Mouse (Mus musculus): ENCODE measurements around the gene Tet3. TPM values are rescaled to one million over a fixed set of nuclear protein-coding genes. Genes with fewer than 3 reads are reported as not detected.

Tet3 gene
- polyA plus RNA-seq, 1 experiment, result 15.4 TPM

DNA sequence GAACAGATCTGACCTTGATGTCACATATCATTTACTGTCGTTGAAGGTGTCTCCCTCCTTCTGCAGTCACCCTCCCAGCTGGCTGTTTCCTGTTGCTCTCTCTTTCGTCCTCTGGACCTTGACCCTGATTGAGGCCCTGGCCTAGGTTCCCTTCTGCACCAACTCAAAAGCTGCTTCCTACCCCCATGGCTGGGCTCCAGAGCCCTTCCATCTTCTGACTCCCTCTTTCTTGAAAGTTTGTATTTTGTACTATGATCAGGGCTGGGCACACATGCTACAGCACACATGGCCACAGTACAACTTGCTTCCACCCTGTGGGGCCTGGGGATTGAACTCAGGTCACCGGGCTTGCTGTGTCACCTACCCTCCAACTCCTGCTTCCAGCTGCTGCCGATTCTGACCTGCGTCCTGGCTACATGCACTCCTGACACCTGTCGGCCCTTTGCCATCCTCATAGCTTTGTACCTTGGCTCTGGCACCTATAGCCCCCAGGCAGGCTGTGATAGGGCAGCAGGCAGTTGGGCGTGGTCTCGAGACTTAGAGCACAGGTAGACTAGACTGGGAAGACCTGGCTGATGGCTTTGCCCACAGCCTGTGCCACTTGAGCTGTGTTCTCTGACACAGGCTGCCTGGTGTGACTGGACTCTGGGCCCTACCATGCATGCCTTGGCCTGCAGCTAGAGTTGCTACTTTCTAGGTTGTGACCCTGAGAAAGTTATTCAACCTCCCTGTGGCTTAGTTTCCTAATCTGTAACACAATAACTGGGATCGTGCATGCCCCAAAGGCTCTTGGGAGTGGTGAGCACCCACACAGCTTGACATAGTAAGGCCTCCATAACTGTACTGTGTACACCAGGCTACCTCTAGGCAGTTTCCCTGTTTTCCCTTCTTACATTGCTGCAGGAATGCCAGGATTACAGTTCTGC, 103.8 kb downstream of the Tet3 start:
- no peak overlapping the region for H3K4me3 ChIP-seq (ENCODE audit: low read depth, low read length)
- peaks cover 21% of the 10 kb centered on the region; the same call in 1 of the 2 replicates for H3K4me1 ChIP-seq (ENCODE audit: control insufficient read depth, insufficient read depth, insufficient read length, low read length)
- peaks cover 24% of the 10 kb centered on the region for H3K36me3 ChIP-seq (ENCODE audit: control insufficient read depth, insufficient read depth, low read length)
- no peak for TF ChIP-seq CTCF (IDR thresholded peaks at IDR 0.05; ENCODE audit: extremely low read depth, insufficient read length, insufficient replicate concordance, low read depth, low read length)
- no peak for TF ChIP-seq POLR2A (IDR thresholded peaks at IDR 0.05; ENCODE audit: low read depth, low read length)
- 29% methylated on average over 9 of the region's 9 CpGs for WGBS
- no peaks in the 10 kb centered on the region for H3K27me3 ChIP-seq (ENCODE audit: control insufficient read depth, insufficient read depth, low read length)
- peak overlapping the region; percentile 61 for H3K27ac ChIP-seq (ENCODE audit: insufficient read depth, low read depth, low read length)

DNA sequence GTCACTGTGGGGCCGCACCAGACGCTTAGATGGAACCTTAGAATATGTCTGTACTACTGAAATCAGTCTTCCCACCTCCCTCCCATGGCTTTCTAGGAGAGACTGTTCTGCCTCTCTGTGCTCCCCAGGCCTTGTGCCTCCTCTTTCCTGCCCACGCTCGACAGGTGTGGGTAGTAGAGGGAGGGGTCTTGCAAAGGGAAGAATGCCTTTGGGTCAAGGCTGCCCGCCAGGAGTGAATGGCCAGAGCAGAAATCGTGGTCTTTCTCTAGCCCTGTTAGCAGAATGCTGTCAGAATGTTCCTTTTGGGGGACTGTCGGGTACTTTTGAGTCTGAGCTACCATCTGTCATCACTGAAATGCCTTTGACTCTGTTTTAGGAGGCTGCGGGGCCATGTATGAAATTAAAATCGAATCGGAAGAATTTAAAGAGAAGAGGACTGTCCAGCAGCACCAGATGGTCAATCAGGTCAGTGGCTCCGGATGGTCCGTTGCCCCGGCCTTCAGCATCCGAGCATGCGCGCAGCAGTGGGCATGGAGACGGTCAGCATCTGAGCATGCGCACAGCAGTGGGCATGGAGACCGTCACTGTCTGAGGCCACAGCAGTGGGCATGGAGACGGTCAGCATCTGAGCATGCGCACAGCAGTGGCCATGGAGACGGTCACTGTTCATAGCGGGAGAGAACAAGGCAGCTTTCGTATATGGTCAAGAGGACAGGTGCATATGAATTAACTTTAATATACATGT, 106.0 kb downstream of the Tet3 start:
- H3K27ac ChIP-seq (ENCODE audit: insufficient read depth, low read depth, low read length), result no peak overlapping the region
- peaks cover 22% of the 10 kb centered on the region; the same call in 1 of the 2 replicates for H3K4me1 ChIP-seq (ENCODE audit: control insufficient read depth, insufficient read depth, insufficient read length, low read length)
- no peak overlapping the region for H3K4me3 ChIP-seq (ENCODE audit: low read depth, low read length)
- TF ChIP-seq CTCF (IDR thresholded peaks at IDR 0.05; ENCODE audit: extremely low read depth, insufficient read length, insufficient replicate concordance, low read depth, low read length) (no peak), POLR2A (IDR thresholded peaks at IDR 0.05; ENCODE audit: low read depth, low read length) (no peak)
- H3K36me3 ChIP-seq (ENCODE audit: control insufficient read depth, insufficient read depth, low read length), result peaks cover 12% of the 10 kb centered on the region
- 94% methylated on average over 24 of the region's 24 CpGs for WGBS
- H3K27me3 ChIP-seq (ENCODE audit: control insufficient read depth, insufficient read depth, low read length), result no peaks in the 10 kb centered on the region

DNA sequence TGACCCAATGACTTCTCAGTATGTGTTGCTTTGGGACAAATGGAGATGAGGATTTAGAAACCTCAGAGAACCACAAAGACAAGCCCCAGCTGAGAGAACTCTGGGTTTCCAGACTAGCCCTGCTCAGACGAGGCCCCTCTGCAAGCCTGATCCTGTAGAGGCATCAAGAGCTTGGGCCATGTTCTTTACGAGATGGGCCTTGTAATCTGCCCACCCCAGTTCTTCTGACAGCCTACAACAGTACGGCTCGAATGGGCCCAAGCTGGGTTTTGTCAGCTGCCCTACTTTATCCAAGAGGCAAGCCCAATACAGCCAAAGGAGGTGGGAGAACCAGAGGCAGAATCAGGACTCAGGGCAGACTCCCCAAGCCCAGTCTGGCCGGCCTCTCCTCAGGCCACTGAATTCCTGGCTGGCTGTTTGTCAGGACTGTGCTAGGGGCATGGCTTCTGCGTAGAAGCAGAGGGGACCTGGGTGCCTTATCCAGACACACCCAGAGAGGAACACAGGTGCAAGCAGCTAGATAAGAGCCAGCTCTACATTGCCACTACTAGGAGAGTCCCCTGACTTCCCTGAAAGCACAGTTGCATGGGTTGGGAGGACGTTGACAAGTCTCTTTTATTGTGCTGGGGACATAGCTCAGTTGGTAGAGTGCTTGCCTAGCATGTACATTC, 107.3 kb downstream of the Tet3 start:
- TF ChIP-seq CTCF (IDR thresholded peaks at IDR 0.05; ENCODE audit: extremely low read depth, insufficient read length, insufficient replicate concordance, low read depth, low read length) (no peak), POLR2A (IDR thresholded peaks at IDR 0.05; ENCODE audit: low read depth, low read length) (no peak)
- Histone ChIP-seq H3K4me1 (ENCODE audit: control insufficient read depth, insufficient read depth, insufficient read length, low read length) (peaks cover 22% of the 10 kb centered on the region; the same call in 1 of the 2 replicates), H3K27me3 (ENCODE audit: control insufficient read depth, insufficient read depth, low read length) (no peaks in the 10 kb centered on the region), H3K4me3 (ENCODE audit: low read depth, low read length) (no peak overlapping the region), H3K27ac (ENCODE audit: insufficient read depth, low read depth, low read length) (no peak overlapping the region), H3K36me3 (ENCODE audit: control insufficient read depth, insufficient read depth, low read length) (peaks cover 15% of the 10 kb centered on the region)
- WGBS, result 28% methylated on average over 7 of the region's 7 CpGs

DNA sequence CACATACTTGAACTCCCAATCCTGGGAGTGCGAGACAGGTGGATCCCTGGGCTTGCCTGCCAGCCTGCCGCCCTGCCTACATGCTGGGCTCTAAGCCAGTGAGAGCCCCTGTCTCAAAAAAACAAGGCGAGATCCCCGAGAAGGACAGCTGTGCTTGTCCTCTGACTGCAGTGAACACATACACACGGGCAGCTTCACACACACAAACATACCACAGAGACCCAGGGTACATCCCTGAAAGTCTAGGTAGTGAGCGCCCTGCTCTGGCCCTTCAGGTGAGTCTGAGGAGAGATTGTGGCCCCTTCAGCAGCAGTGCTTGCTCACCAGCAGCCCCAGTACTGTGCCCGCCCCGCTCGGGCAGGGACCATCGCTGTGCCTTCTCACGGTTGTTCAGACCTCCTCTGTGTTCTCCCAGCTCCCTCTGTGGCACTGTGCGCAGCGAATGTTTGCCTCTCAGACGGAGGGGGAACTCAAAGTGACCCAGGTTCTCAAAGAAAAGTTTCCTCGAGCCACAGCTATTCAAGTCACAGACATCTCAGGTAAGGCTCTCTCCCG, 108.0 kb downstream of the Tet3 start:
- TF ChIP-seq CTCF (IDR thresholded peaks at IDR 0.05; ENCODE audit: extremely low read depth, insufficient read length, insufficient replicate concordance, low read depth, low read length) (no peak), POLR2A (IDR thresholded peaks at IDR 0.05; ENCODE audit: low read depth, low read length) (no peak)

DNA sequence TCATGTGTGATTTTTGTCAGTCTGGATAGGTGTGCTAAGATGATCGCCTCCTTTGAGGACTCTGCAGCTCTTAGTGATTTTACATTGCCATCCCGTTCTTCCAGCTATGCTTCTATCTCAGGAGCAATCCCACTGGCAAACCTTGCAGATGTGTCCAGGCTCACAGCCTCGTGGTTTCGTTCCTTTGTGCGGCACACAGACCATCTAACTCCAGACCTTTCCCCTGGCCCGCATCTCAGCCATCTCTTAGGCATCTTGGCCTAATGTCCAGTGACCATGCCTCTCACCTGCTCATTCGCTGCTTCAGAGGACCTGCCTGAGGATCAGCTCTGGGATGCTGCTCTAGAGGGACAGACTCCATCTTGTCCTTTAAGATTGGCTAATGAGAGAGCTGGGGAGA, 108.7 kb downstream of the Tet3 start:
- Histone ChIP-seq H3K4me1 (ENCODE audit: control insufficient read depth, insufficient read depth, insufficient read length, low read length) (peaks cover 19% of the 10 kb centered on the region; the same call in 1 of the 2 replicates), H3K4me3 (ENCODE audit: low read depth, low read length) (peak overlapping the region; percentile 78), H3K27ac (ENCODE audit: insufficient read depth, low read depth, low read length) (no peak overlapping the region), H3K36me3 (ENCODE audit: control insufficient read depth, insufficient read depth, low read length) (peaks cover 14% of the 10 kb centered on the region), H3K27me3 (ENCODE audit: control insufficient read depth, insufficient read depth, low read length) (no peaks in the 10 kb centered on the region)
- WGBS, result 71% methylated on average over 7 of the region's 7 CpGs
- TF ChIP-seq POLR2A (IDR thresholded peaks at IDR 0.05; ENCODE audit: low read depth, low read length) (no peak), CTCF (IDR thresholded peaks at IDR 0.05; ENCODE audit: extremely low read depth, insufficient read length, insufficient replicate concordance, low read depth, low read length) (no peak)

More for the DNA sequence above, 108.0 kb downstream of the Tet3 start:
- Histone ChIP-seq H3K27ac (ENCODE audit: insufficient read depth, low read depth, low read length) (no peak overlapping the region), H3K4me1 (ENCODE audit: control insufficient read depth, insufficient read depth, insufficient read length, low read length) (peaks cover 22% of the 10 kb centered on the region; the same call in 1 of the 2 replicates), H3K27me3 (ENCODE audit: control insufficient read depth, insufficient read depth, low read length) (no peaks in the 10 kb centered on the region), H3K36me3 (ENCODE audit: control insufficient read depth, insufficient read depth, low read length) (peaks cover 14% of the 10 kb centered on the region), H3K4me3 (ENCODE audit: low read depth, low read length) (no peak overlapping the region)
- WGBS, result 87% methylated on average over 16 of the region's 16 CpGs

DNA sequence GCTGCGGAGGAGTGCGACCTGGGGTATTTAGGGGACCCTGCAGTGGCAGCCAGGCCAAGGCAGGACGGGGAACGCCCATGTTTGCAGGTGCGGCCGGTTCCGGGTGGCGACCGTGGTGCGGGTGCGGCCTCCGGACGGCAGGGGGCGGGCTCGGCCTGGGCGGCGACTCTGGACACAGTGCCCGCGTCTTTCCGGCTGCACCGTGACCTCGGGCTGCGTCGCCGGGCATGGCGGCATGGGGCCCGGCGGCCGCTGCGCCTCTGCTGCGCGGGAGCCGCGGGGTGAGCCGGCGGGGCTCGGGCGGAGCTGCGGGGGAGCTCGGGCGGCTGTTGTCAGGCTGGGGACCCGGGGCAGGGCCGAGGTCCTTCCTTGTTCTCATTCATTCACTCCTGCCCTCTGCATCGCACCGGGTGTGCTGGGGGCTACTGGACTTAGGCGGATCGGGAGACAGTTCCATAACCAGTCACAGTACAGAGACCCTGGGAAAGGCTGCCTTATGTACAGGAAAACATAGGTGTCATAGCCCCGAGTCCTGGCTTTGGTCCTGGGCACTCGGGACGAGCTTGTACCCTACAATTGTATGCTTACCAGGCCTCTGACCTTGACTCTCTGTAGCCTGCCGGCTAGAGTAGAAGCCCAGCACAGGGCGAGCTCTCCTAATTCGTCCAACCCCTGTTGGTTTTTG, 109.5 kb downstream of the Tet3 start:
- Histone ChIP-seq H3K4me3 (ENCODE audit: low read depth, low read length) (peak overlapping the region; percentile 78), H3K27ac (ENCODE audit: insufficient read depth, low read depth, low read length) (no peak overlapping the region), H3K27me3 (ENCODE audit: control insufficient read depth, insufficient read depth, low read length) (no peaks in the 10 kb centered on the region), H3K4me1 (ENCODE audit: control insufficient read depth, insufficient read depth, insufficient read length, low read length) (peaks cover 12% of the 10 kb centered on the region; the same call in 1 of the 2 replicates), H3K36me3 (ENCODE audit: control insufficient read depth, insufficient read depth, low read length) (peaks cover 15% of the 10 kb centered on the region)
- WGBS, result 1% methylated on average over 53 of the region's 53 CpGs
- TF ChIP-seq CTCF (IDR thresholded peaks at IDR 0.05; ENCODE audit: extremely low read depth, insufficient read length, insufficient replicate concordance, low read depth, low read length) (peak; percentile 74), POLR2A (IDR thresholded peaks at IDR 0.05; ENCODE audit: low read depth, low read length) (peak; percentile 81; the same call in 1 of the 2 replicates)
